Mouse (Mus musculus): ENCODE results near the gene Hist2h2bb. TPM values are rescaled to one million over a fixed set of nuclear protein-coding genes. Genes with fewer than 3 reads are reported as not detected.

The Hist2h2bb gene
- total RNA-seq, 2 experiments from 2014 or later: 371 to 420 TPM

DNA sequence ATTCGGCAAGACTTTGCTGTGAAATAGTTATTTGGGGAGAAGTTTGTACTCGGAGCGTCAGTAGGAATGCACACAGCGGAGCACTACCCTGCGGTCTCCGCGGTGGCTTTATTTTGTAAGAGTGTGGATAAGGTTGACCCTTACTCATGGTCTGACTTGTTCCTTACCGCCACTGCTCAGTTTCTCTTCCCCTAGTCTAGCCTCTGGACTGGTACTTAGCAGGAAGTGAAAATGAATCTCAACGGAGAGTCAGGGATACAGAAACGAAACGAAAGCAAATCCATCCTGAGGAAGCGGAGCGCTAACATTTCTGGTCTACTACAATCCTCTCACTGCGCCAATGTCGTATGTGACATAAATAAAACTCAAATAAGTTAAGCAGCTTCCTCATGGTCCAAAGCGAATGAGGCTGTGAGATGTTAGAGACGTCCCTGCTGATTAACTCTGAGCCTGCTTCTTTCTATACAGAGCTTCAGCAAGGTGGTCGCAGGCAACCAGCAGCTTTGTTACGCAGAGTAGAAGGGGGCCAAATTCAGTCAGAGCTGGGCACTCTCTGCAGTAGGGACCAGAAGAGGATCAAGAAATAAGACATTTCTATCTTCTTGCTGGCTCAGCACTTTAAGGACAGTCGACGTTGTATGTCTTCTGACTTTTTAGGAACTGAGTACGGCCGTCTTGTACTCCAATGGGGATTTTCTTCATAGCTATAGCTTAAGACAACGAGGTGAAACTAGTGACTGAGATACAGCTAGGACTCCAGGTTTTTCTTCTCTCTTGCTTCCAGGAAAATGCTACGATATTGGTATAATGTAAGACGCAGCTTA is 31.4 kb downstream of the Hist2h2bb start:
- no peak for DNase-seq

GRCm38 (mm10) chr3:96302076-96302475 is 32.5 kb downstream of the Hist2h2bb start:
- DNase-seq: no peak

GRCm38 (mm10) chr3:96306506-96306905 is 37.0 kb downstream of the Hist2h2bb start:
- no peak for DNase-seq

DNA sequence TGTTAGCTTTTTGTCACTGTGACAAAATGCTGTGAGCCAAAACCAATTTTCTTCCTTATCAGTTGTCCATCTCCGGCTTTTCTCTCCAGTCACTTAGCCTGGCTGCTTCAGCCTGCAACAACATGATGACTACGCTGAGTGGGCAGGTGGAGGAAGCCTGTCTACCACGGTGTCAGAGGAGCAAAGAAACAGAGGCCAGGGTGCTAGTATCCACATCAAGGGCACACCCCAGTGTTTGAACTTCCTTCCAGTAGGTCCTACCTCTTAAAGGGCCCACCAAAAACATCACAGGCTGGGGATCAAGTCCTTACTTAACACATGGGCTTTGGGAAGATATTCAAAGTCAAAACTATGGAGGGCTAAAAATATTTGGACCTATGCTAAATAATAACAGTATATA is 39.9 kb downstream of the Hist2h2bb start:
- DNase-seq: no peak

DNA sequence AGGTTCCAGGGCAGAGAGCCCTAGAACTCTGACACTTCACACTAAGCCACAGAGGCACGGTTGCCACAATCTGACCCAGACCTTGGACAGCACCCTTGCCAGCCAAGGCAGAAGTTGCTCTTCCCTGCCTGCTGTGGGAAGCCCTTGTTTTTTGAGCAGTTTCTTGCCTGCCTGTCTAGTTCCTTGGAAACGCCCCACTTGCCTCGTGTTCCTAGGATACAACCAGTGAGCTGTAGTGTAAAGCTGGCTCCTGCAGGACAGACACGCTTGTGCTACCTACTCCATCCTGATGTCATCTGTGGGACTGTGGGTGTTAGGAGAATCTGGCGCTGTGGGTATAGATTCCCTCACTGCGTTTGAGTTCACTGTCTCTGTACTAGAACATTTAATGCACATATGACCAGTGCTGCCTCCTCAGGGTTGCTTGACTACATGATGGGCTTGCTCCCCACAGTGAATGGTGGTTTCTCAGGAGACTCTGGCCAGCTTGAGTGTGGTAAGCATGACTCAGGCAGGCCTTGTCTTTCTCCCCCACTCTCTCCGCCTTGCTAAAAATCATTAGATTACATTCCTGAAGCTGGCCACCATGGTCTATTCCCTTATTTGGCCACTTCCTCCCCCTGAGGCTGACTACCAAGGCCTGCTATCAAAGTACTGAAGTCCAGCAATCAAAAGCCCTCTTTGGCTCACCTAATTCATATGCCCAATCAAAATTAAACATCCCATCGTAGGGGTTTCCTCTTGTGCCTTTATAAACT is 43.0 kb downstream of the Hist2h2bb start:
- no peak for DNase-seq

Small RNA genes lying within 50 kb of the gene (microRNA-seq; reads per million reads assigned to microRNA genes)
- gene Gm44492 (0 to 0.25 reads per million in 2 experiments), gene Gm47311 (0 reads per million in 2 experiments), gene Gm47313 (0 reads per million in 2 experiments)

Other genes with a start within 250 kb of the Hist2h2bb start
- 10 to 100 TPM; 25.4 to 27.3 TPM for gene Vps45, start 211.3 kb upstream of the Hist2h2bb start, total RNA-seq (2021)
- 10 to 100 TPM; 49.3 to 55.9 TPM for gene Otud7b, start 165.2 kb upstream of the Hist2h2bb start, total RNA-seq (2021)
- 10 to 100 TPM in 1 of 2 experiments, 1 to 10 TPM in 1; 4.3 to 12.0 TPM for gene Mtmr11, start 107.7 kb upstream of the Hist2h2bb start, total RNA-seq (2021)
- 10 to 100 TPM; 18.4 to 22.5 TPM for gene Sf3b4, start 97.4 kb upstream of the Hist2h2bb start, total RNA-seq (2021)
- gene Sv2a, start 88.6 kb upstream of the Hist2h2bb start, total RNA-seq (2021): 1 to 10 TPM; 4.1 TPM
- 10 to 100 TPM; 23.3 to 28.3 TPM for gene Bola1, start 50.0 kb upstream of the Hist2h2bb start, total RNA-seq (2021)
- gene Hist2h2ab, start 49.9 kb upstream of the Hist2h2bb start, total RNA-seq (2021): 10 to 100 TPM; 10.3 to 10.7 TPM
- gene Hist2h2ac, start 48.9 kb upstream of the Hist2h2bb start, total RNA-seq (2021): 10 to 100 TPM; 77.5 to 90.5 TPM
- gene Hist2h2be, start 48.6 kb upstream of the Hist2h2bb start, total RNA-seq (2021): 1 to 10 TPM; 3.7 to 4.7 TPM
- gene Hist2h3c2, start 30.6 kb upstream of the Hist2h2bb start, total RNA-seq (2021): 10 to 100 TPM; 79.1 to 93.5 TPM
- 100 to 1,000 TPM; 666 to 717 TPM for gene Hist2h2aa2, start 29.5 kb upstream of the Hist2h2bb start, total RNA-seq (2021)
- gene Hist2h2aa1, start 24.3 kb upstream of the Hist2h2bb start, total RNA-seq (2021): 10 to 100 TPM; 10.2 to 16.2 TPM
- gene Hist2h3c1, start 23.1 kb upstream of the Hist2h2bb start, total RNA-seq (2021): 1 to 10 TPM in 1 of 2 experiments, under 1 TPM in 1; 0.43 to 1.8 TPM
- gene Hist2h4, start 6.4 kb upstream of the Hist2h2bb start, total RNA-seq (2021): 10 to 100 TPM; 40.0 to 46.5 TPM
- gene Hist2h3b, start 1.1 kb upstream of the Hist2h2bb start, total RNA-seq (2021): 100 to 1,000 TPM; 371 to 396 TPM
- 1 to 10 TPM in 1 of 2 experiments, under 1 TPM in 1; 0.56 to 1.2 TPM for gene Fcgr1, start 24.2 kb downstream of the Hist2h2bb start, total RNA-seq (2021)
- not detected for gene BC107364, start 182.6 kb downstream of the Hist2h2bb start, total RNA-seq (2021)

All from gastrocnemius, postnatal 10 days (tissue).